Mouse (Mus musculus) heart, adult 2 months (tissue): ENCODE measurements around the gene Arpc2.

ENCODE experiments used
- CTCF ChIP-seq: fragments of 200-600 bp; IDR thresholded peaks from 2 replicates; pipeline ENCODE4 v1.8.1; 2022; ENCODE audit warnings: antibody characterized with exemption, mild to moderate bottlenecking, moderate library complexity
- POLR2A ChIP-seq: fragments of 200-500 bp; IDR thresholded peaks from 2 replicates; pipeline ENCODE4 v1.6.1; 2011; ENCODE audit warnings: mild to moderate bottlenecking, low read depth, low read length, control low read depth; ENCODE audit not compliant: insufficient read depth

- peak; percentile 76 for TF ChIP-seq CTCF
- TF ChIP-seq POLR2A, result no peak
Observed at GRCm38 (mm10) chr1:74195961-74196360, 39.9 kb upstream of the Arpc2 start.
